Comparison of ENCODE assay signal across 9 mouse cellular contexts in the genomic region with DNA sequence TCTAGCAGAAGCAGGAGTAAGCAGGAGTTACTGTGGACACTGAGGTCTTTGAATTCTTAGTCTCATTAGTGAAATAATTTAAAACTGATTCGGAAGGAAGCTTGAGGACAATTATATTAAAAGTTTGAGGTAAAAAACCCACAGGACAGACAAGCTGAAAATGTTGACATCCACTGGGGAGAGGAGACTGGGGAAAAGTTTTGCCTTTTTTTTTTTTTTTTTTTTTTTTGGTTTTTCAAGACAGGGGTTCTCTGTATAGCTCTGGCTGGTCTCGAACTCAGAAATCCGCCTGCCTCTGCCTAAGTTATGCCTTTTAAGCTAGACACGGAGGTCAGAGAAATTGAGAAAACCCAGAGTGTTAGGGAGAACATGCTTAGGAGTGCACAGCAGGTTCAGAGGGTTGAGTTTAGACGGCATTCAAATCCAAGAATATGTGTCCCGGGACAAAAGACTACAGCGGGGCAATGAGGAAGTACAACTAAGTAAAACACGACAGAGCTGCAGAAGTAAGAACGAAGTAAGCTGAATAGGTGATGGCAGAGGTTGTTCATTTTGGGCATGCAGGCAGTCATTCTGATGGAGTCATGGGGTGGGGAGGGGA. TPM values are rescaled to one million over a fixed set of nuclear protein-coding genes. Genes with fewer than 3 reads are reported as not detected.
DNase-seq lines count a peak whose midpoint lies in the region; ATAC-seq and TF ChIP-seq lines count a peak whose summit lies in the region.
"Had no signal": no experiment of that assay in that cellular context is flagged by ENCODE, and none has a peak within 500 bp of the region (broad histone marks: within the 10 kb centered on the region; RNA-seq: fewer than 3 reads in every experiment).

No protein-coding gene starts in this region.

- intact Hi-C loops in left cerebral cortex, postnatal 36 days (cut with DNase I), result no loop called here

- no peak for TF ChIP-seq CTCF in kidney, postnatal 0 days (IDR thresholded peaks at IDR 0.05; ENCODE audit: low read depth)

- 0 out of 2 replicates have a peak, but pooled peaks cover 2% of the 10 kb centered on the region for H3K36me3 ChIP-seq in kidney, postnatal 0 days (ENCODE audit: insufficient read depth, low read length)
- H3K36me3 ChIP-seq in intestine, embryonic 15.5 days, result no peaks in the 10 kb centered on the region
- no peaks in the 10 kb centered on the region for H3K36me3 ChIP-seq in myocyte (ENCODE audit: control insufficient read depth, insufficient read depth)

- no peaks in the 10 kb centered on the region for H3K9me3 ChIP-seq in kidney, postnatal 0 days (replicated peaks; ENCODE audit: low read length)
- no peaks in the 10 kb centered on the region for H3K9me3 ChIP-seq in intestine, embryonic 15.5 days

- no peak overlapping the region for H3ac ChIP-seq in myocyte (ENCODE audit: control insufficient read depth, insufficient read length)

- peak overlapping the region; percentile 76 for H3K4me2 ChIP-seq in kidney, postnatal 0 days (ENCODE audit: low read length)
- peak overlapping the region; percentile 65 for H3K4me2 ChIP-seq in intestine, embryonic 15.5 days (replicated peaks)
- peak overlapping the region; percentile 86 for H3K4me2 ChIP-seq in myocyte (ENCODE audit: low read depth)

- peaks cover 26% of the 10 kb centered on the region for H3K79me2 ChIP-seq in myocyte (ENCODE audit: control insufficient read depth, insufficient read depth)

- peak overlapping the region; percentile 55 for H3K4me3 ChIP-seq in kidney, postnatal 0 days (replicated peaks; ENCODE audit: low read depth, low read length)
- peak overlapping the region; percentile 63 for H3K4me3 ChIP-seq in intestine, embryonic 15.5 days (replicated peaks)
- H3K4me3 ChIP-seq in myocyte, result peak overlapping the region; percentile 94

- peak overlapping the region; percentile 92 for H3K27ac ChIP-seq in kidney, postnatal 0 days
- peak overlapping the region; percentile 96 for H3K27ac ChIP-seq in intestine, embryonic 15.5 days

- 90% methylated on average over 9 of the region's 9 CpGs for WGBS in kidney, postnatal 0 days
- WGBS in intestine, embryonic 15.5 days, result 77% methylated on average over 9 of the region's 9 CpGs

- DNase-seq in kidney, postnatal 0 days (ENCODE audit: low spot score), result no peak
- DNase-seq in kidney, adult 18-20 months, result no peak
- DNase-seq in c-Kit-positive CD71-positive TER-119-negative erythroid progenitor cells, embryonic 14.5 days (ENCODE audit: low read depth), result peak; percentile 6
- DNase-seq in left cerebral cortex, adult 9 months (ENCODE audit: low spot score in 2 of 2), result no peak
- no peak for DNase-seq in left cerebral cortex, postnatal 36 days (ENCODE audit: low spot score in 2 of 2)
- DNase-seq: adrenal gland, postnatal 14 days had no signal

- H3K27me3 ChIP-seq in kidney, postnatal 0 days (ENCODE audit: insufficient read depth, low read length), result no peaks in the 10 kb centered on the region
- H3K27me3 ChIP-seq in intestine, embryonic 15.5 days (replicated peaks), result no peaks in the 10 kb centered on the region
- H3K27me3 ChIP-seq in myocyte (ENCODE audit: control insufficient read depth, insufficient read depth, insufficient read length), result no peaks in the 10 kb centered on the region

- H3K4me1 ChIP-seq in kidney, postnatal 0 days (replicated peaks; ENCODE audit: insufficient read depth, low read length), result peaks cover 14% of the 10 kb centered on the region
- peaks cover 10% of the 10 kb centered on the region; the same call in 1 of the 2 replicates for H3K4me1 ChIP-seq in intestine, embryonic 15.5 days (replicated peaks)

- no peak for TF ChIP-seq POLR2A in myocyte (IDR thresholded peaks at IDR 0.05; ENCODE audit: insufficient read length, low read depth)

- ATAC-seq in kidney, postnatal 0 days (replicated peaks; ENCODE audit: low FRiP score, low read depth), result no peak
- no peak for ATAC-seq in intestine, embryonic 15.5 days
- no peak for ATAC-seq in CD4-positive, CD25-positive, alpha-beta regulatory T cell, adult 4 months

- peak overlapping the region; percentile 63; the same call in 1 of the 2 replicates for H3K9ac ChIP-seq in kidney, postnatal 0 days (ENCODE audit: low read depth, low read length)
- H3K9ac ChIP-seq in intestine, embryonic 15.5 days, result peak overlapping the region; percentile 51; the same call in 1 of the 2 replicates

TF ChIP-seq in myocyte, 11 proteins besides CTCF, POLR2A, EP300 and RAD21:
- TF ChIP-seq REST (IDR thresholded peaks at IDR 0.05; ENCODE audit: insufficient read depth, insufficient read length) (no peak), CEBPB (IDR thresholded peaks at IDR 0.05; ENCODE audit: insufficient read depth, poor library complexity, severe bottlenecking) (no peak), POLR2AphosphoS2 (IDR thresholded peaks at IDR 0.05; ENCODE audit: insufficient read length, low read depth) (no peak), SRF (IDR thresholded peaks at IDR 0.05; ENCODE audit: control insufficient read depth, insufficient read length, low read depth) (no peak), MAX (IDR thresholded peaks at IDR 0.05; ENCODE audit: low read depth) (no peak), MYOG (IDR thresholded peaks at IDR 0.05; ENCODE audit: control insufficient read depth in 1 of 3, insufficient read depth in 1 of 3, insufficient read length in 2 of 3, low read depth in 2 of 3) (no peak), MYOD1 (IDR thresholded peaks at IDR 0.05; ENCODE audit: control insufficient read depth in 1 of 3, insufficient read length in 2 of 3, low read depth in 2 of 3) (no peak), TCF12 (IDR thresholded peaks at IDR 0.05; ENCODE audit: insufficient read depth, poor library complexity, severe bottlenecking) (no peak)

RNA-seq across cellular contexts. Expression of gene 3110009E18Rik, which starts 1.0 kb away (rescaled TPM):
- 19.3 and 22.5 TPM in 2 replicates for polyA plus RNA-seq in kidney, postnatal 0 days (2015; fragmentation: Nextera tagmentation; extraction: Ambion mirVana)
- polyA plus RNA-seq in intestine, embryonic 15.5 days (2015; fragmentation: Nextera tagmentation; extraction: Ambion mirVana), result 15.6 and 18.4 TPM in 2 replicates
- 18.2 TPM for polyA plus RNA-seq in myocyte (2012; fragmentation: generic; extraction: Trizol)
- total RNA-seq in left cerebral cortex, postnatal 36 days (2021), result 1 to 10 TPM; 6.2 to 8.7 TPM
- polyA plus RNA-seq in CD4-positive, CD25-positive, alpha-beta regulatory T cell, adult 4 months (2017; shearing (Covaris generic)), result 10 to 100 TPM; 21.6 to 30.4 TPM

RNA-seq across cellular contexts. Expression of gene Dbi, which starts 1.2 kb away (rescaled TPM):
- polyA plus RNA-seq in kidney, postnatal 0 days (2015; fragmentation: Nextera tagmentation; extraction: Ambion mirVana), result 1,314 and 1,400 TPM in 2 replicates
- 1,422 and 1,510 TPM in 2 replicates for polyA plus RNA-seq in intestine, embryonic 15.5 days (2015; fragmentation: Nextera tagmentation; extraction: Ambion mirVana)
- 698 TPM for polyA plus RNA-seq in myocyte (2012; fragmentation: generic; extraction: Trizol)
- total RNA-seq in left cerebral cortex, postnatal 36 days (2021), result 100 to 1,000 TPM; 235 to 237 TPM
- polyA plus RNA-seq in CD4-positive, CD25-positive, alpha-beta regulatory T cell, adult 4 months (2017; shearing (Covaris generic)), result 100 to 1,000 TPM; 123 to 132 TPM

RNA-seq across cellular contexts. Expression of gene Tmem37, which starts 48.2 kb away (rescaled TPM):
- polyA plus RNA-seq in kidney, postnatal 0 days (2015; fragmentation: Nextera tagmentation; extraction: Ambion mirVana), result 166 and 180 TPM in 2 replicates
- polyA plus RNA-seq in intestine, embryonic 15.5 days (2015; fragmentation: Nextera tagmentation; extraction: Ambion mirVana), result 51.3 and 66.1 TPM in 2 replicates
- 80.4 TPM for polyA plus RNA-seq in myocyte (2012; fragmentation: generic; extraction: Trizol)
- 1 to 10 TPM; 1.1 TPM for total RNA-seq in left cerebral cortex, postnatal 36 days (2021)
- polyA plus RNA-seq in CD4-positive, CD25-positive, alpha-beta regulatory T cell, adult 4 months (2017; shearing (Covaris generic)), result 1 to 10 TPM in 1 of 2 experiments, under 1 TPM in 1; 0.98 to 2.2 TPM

Comparison
In these comparisons a context has a peak if more than half of its experiments do, and no peak if none do; other contexts are left out.
1. RNA of gene Tmem37, which starts 48.2 kb away (polyA plus RNA-seq): 166 to 180 TPM in kidney, postnatal 0 days, 80.4 TPM in myocyte (single experiment) and 51.3 to 66.1 TPM in intestine, embryonic 15.5 days; 0.98 to 2.2 TPM in CD4-positive, CD25-positive, alpha-beta regulatory T cell, adult 4 months; every median in the first group is over 10 times any median in the second.
2. Peak in every context shown above with its lines, with median percentiles within 50 percentile points of each other: H3K4me2 ChIP-seq and H3K4me3 ChIP-seq.